Mouse (Mus musculus): ENCODE measurements around the gene Lipo4.
"Not testable (repeated sequence)": the region's sequence is repeated elsewhere in the genome, so short reads cannot be mapped to it uniquely, and the experiment has no call there.

Gene Lipo4

GRCm38 (mm10) chr19:33517680-33518079 lies at the start of gene Lipo4:
Gene Lipo4 (minus strand): TSS chr19:33517780.
- no peak for DNase-seq (ENCODE audit: low spot score)

DNA sequence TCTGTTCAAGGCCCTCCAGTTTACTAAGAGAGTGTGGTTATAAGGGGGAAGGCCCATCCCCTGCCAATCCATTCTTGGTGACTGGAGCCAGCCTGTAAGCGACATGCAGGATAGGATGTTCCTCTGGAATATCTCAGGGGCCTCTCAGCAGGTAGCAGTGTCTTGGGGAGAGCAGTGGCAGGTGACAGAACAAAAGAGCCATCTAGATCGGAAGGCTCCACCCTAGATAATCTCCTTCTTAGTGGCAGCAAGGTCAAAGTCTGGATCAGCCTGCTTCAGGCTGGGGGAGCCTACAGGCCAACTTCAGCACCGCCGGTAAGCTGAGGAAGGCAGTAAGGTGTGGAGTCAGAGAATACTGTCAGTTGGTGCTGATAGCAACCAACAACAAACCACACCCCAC lies 61.2 kb downstream of the Lipo4 start:
- not testable (repeated sequence) for DNase-seq (ENCODE audit: low spot score)

- no peak for DNase-seq (ENCODE audit: low spot score)
Measured at GRCm38 (mm10) chr19:33453725-33454124, 63.9 kb downstream of the Lipo4 start.
